Mouse (Mus musculus) intestine, embryonic 15.5 days (tissue): Measurements from ENCODE around the gene Smlr1. TPM values are rescaled to one million over a fixed set of nuclear protein-coding genes. Genes with fewer than 3 reads are reported as not detected.

Source experiments
- ATAC-seq: fragments of 200-750 bp; cut with Nextera tagmentation; 2 replicates; pipeline ENCODE4 v1.8.0; 2017; ENCODE audit warnings: moderate TSS enrichment, moderate library complexity
- H3K27ac ChIP-seq: fragments of 300-500 bp; sonication (generic); 2 replicates; pipeline ENCODE4 v1.5.1; 2015; ENCODE audit warnings: mild to moderate bottlenecking, inconsistent platforms
- H3K27me3 ChIP-seq: fragments of 300-500 bp; sonication (generic); replicated peaks from 2 replicates; pipeline ENCODE4 v1.6.1; 2015; ENCODE audit warnings: inconsistent platforms
- H3K36me3 ChIP-seq: fragments of 300-500 bp; sonication (generic); 2 replicates; pipeline ENCODE4 v1.6.1; 2015; ENCODE audit warnings: inconsistent platforms
- H3K4me1 ChIP-seq: fragments of 300-500 bp; sonication (generic); replicated peaks from 2 replicates; pipeline ENCODE4 v1.6.1; 2015; ENCODE audit warnings: inconsistent platforms
- H3K4me2 ChIP-seq: fragments of 300-500 bp; sonication (generic); replicated peaks from 2 replicates; pipeline ENCODE4 v1.6.1; 2015; ENCODE audit warnings: mild to moderate bottlenecking, inconsistent platforms
- H3K4me3 ChIP-seq: fragments of 300-500 bp; sonication (generic); replicated peaks from 2 replicates; pipeline ENCODE4 v1.5.1; 2015; ENCODE audit warnings: inconsistent platforms
- H3K9ac ChIP-seq: fragments of 300-500 bp; sonication (generic); 2 replicates; pipeline ENCODE4 v1.6.1; 2015; ENCODE audit warnings: inconsistent platforms
- H3K9me3 ChIP-seq: fragments of 300-500 bp; sonication (generic); 2 replicates; pipeline ENCODE4 v1.6.1; 2016; ENCODE audit warnings: inconsistent platforms
- WGBS: fragments of 180-500 bp; shearing (Covaris S2); methylation state at CpG from one replicate; pipeline ENCODE4 v1.1.7; 2015; 5-methylcytosine and 5-hydroxymethylcytosine counted together
- polyA plus RNA-seq: library from polyadenylated mRNA; unstranded; fragments of >200 nt; fragmentation: Nextera tagmentation; extraction: Ambion mirVana; gene quantifications from 2 replicates; pipeline ENCODE4 v1.2.1, GENCODE M21; 2015

The Smlr1 gene
- polyA plus RNA-seq, 1 experiment from 2014 or later, result 9.3 TPM

DNA sequence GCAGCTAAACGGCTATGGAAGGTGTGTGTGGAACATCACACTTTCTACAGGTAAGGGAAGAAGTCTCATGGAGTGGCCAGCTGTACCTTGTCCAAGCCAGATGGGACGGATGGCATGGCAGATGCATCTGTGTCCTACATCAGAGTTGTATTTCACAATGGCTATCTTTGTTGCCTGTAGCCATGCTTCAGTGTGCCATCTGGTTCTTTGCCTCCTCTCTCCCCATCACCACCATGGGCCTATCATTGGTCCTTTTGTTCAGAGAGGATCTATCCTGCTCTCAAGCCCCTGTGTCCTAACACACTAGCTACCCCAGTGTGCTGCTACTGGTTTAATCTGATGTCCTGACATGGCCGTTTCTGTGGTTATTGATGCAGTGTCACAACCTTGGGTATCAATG lies 56.4 kb downstream of the Smlr1 start:
- no peak overlapping the region for H3K4me2 ChIP-seq

More for the DNA sequence above, 56.4 kb downstream of the Smlr1 start:
- no peak for ATAC-seq
- H3K9me3 ChIP-seq, result no peaks in the 10 kb centered on the region
- no peak overlapping the region for H3K27ac ChIP-seq
- no peak overlapping the region for H3K4me3 ChIP-seq
- H3K9ac ChIP-seq, result no peak overlapping the region
- no peaks in the 10 kb centered on the region for H3K27me3 ChIP-seq
- 0 out of 2 replicates have a peak, but pooled peaks cover 2% of the 10 kb centered on the region for H3K4me1 ChIP-seq
- H3K36me3 ChIP-seq, result no peaks in the 10 kb centered on the region
- WGBS, result 88% methylated on average over 3 of the region's 3 CpGs

Other genes starting within 250 kb of the Smlr1 start
- 41.9 and 45.6 TPM in 2 replicates for gene Akap7, start 228.4 kb downstream of the Smlr1 start, polyA plus RNA-seq
- 40.1 and 42.1 TPM in 2 replicates for gene Epb41l2, start 176.5 kb downstream of the Smlr1 start, polyA plus RNA-seq